Mouse (Mus musculus) testis, adult 2 months (tissue): ENCODE measurements around the gene Cd5.

Source experiments
- CTCF ChIP-seq: fragments of 200-500 bp; IDR thresholded peaks from 2 replicates; pipeline ENCODE4 v1.5.1; 2012; ENCODE audit warnings: low read depth, mild to moderate bottlenecking, inconsistent platforms, low read length, moderate library complexity; ENCODE audit not compliant: control insufficient read depth, insufficient read depth, insufficient replicate concordance
- POLR2A ChIP-seq: fragments of 200-500 bp; IDR thresholded peaks from 2 replicates; pipeline ENCODE4 v1.6.1; 2012; ENCODE audit warnings: low read depth, mild to moderate bottlenecking, inconsistent platforms, low read length, moderate library complexity; ENCODE audit not compliant: control insufficient read depth

GRCm38 (mm10) chr19:10677915-10678771 is 60.7 kb downstream of the Cd5 start, which contains the start of gene Pga5:
- TF ChIP-seq CTCF (peak; percentile 91; the same call in 1 of the 2 replicates), POLR2A (no peak)
